Mouse (Mus musculus) right cerebral cortex, postnatal 10 days (tissue): ENCODE data around the gene Ffar3.

Source experiments
- DNase-seq, 2 experiments: peaks; one replicate each; pipeline ENCODE4 v3.0.0; 2021; ENCODE audit warnings: low spot score in 2 of 2

Ffar3 gene

DNA sequence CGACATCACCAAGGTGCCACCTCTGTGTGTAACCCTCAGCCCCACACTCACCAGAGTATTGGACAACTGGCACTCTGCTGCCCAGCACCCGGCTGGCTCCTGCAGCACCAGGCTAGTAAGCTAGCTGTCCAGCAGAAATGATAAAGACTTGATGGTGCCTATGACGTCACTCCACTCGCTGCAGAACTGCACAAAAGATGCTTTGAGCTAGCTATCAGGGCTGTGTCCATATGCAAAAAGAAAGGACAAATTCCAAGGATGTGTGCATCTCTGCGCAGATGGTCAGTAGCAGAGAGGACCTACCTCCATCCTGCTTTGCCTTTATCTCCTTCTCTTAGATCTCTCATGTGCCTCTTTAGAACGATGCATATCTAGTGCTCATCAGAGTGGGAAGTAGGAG is at the start of gene Ffar3:
Ffar3 (minus strand) TSS at position 101 of the 400 bp plus-strand sequence.
- DNase-seq, result no peak

DNA sequence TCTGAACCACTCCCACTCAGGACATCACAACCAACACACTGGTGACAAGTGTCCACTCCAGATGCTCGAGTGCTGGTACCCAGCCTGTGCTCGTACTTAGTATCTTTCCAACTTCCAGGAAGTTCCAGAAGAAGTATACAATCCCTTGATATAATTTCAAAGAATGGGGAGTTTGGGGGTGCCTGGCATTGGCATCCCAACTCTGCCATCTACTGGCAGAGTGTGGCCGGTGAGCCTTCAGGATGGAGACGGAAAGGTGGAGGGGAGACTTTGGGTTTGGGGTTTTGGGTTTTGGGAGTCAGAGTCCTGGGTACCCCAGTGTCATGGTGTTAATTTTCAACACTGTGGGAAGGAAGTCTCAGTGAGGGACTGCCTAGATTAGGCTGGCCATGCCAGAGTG is 48.1 kb upstream of the Ffar3 start:
- DNase-seq, result peak; percentile 33 to 46

- no peak for DNase-seq
Observed at GRCm38 (mm10) chr7:30895217-30895616, 39.2 kb upstream of the Ffar3 start.

DNA sequence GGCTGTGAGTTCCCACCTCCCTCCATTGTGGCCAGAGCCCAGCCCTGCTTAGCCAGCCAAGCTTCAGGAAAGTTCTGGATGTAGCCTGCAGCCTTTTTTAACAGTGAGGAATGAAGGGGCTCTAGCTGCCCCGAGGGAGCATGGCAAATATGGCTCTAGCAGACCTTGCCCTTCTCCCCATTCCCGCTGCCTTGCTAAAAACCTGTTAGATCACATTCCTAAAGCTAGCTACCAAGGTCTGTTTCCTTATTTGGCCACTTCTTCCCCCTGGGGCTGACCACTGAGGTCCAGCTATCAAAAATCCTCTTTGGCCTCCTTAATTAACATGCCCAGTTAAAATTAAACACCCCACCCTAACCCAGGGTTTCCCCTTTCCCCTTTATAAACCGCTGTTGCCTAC is 36.5 kb upstream of the Ffar3 start:
- DNase-seq, result no peak

DNA sequence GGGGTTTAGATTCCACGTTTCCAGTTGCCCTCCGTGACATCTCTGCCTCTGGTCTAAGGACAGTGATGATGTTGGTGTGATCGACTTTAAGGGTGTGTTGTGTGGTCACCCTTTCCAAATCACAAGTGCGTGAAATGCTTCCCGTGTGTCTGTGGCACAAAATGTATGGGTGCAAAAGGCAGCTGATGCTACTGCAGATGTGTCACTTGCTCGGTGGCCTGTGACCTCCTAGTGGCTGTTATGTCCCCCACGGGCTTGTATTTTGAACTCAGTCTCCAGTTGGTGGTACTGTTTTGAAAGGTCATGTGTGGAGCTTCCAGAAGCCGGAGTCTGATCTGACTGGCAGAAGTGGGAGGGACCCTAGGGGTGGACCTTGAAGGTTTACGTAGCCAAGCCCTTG is 35.8 kb upstream of the Ffar3 start:
- DNase-seq, result no peak

GRCm38 (mm10) chr7:30890681-30891080 is 34.7 kb upstream of the Ffar3 start:
- DNase-seq, result no peak

DNA sequence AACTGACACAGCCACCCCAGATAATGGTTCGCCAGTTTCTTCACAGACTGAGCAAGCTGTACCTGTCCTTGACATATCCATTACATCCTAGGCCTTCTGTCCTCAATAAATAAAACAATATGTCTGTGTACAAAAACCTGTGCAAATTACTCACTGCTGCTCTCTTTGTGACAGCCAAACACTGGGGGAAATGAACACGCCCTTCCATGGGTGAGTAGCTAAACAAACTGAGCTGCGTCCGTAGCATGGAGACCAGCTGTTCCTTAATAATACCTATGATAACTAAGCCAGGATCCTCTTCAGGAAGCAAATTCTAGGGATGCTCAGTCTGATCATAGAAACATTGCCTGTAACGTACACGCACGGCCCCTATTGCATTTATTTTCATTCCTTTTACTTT is 32.8 kb upstream of the Ffar3 start:
- DNase-seq, result no peak

DNA sequence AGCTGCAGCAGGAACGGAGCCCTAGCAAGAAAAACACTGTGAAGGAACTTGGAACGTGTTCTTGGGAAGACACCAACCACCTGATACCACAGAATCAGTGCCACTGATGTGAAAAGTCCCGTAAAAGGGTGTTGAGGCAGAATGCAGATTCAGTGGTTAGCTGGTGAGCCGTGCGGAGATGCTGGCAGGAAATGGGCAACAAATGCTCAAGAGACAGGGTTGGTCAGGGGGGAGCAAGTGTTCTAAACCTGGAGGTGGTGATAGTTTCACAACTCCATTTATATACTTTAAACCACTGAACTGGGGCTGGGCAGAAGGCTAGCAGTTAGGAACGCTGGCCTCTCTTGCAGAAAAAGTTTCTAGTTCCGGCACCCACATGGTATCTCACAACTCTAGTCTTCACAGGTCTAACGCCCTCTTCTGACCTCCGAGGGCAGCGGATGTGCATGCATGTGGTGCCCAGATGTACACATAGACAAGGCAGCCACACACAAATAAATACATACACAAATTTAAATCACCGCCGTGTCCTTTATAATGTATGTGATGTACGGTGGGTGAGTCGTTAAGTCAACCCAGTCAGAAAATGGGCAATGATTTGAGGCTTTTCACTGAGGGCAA is 31.7 kb upstream of the Ffar3 start:
- peak in 1 of 2 experiments; percentile 34 for DNase-seq

GRCm38 (mm10) chr7:30886852-30887251 is 30.9 kb upstream of the Ffar3 start:
- DNase-seq, result no peak

DNA sequence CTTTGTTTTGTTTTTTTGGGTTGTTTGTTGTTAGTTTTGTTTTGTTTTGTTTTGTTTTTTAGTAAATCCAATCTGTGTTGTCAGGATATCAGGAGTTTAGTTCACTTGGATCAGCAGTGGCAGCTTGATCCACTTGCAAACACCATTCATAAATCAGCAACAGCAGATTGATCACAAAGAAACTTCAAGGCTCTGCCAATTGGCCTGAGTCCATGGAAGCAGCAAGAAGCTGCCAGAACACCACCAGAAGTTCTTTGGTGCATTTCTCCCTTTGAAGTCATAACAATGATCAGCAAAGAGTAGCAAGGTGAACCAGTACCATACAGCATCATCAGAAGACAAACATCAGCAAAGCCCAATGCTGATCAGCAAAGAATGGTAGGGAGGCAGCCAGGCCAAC is 28.1 kb upstream of the Ffar3 start:
- DNase-seq, result no peak

DNA sequence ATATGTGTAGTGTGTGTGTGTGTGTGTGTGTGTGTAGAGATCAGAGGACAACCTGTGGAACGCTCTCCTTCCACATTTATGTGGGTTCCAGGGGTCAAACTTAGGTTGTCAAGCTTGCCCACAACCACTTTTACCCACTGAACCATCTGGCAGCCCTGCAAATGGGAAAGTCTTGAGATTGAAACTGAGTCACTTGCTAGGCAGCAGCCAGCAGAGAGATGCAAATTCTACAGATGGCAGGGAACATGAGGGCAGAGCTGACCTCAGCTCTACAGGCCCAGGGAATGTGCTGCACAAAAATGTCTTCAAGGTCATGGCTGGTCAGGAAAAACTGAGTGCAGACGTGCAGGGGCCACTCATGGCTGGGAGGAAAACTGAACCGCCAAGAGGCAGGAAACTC is 25.4 kb upstream of the Ffar3 start:
- no peak for DNase-seq

GRCm38 (mm10) chr7:30880176-30880575 is 24.2 kb upstream of the Ffar3 start, which contains the start of gene Cd22:
Gene Cd22, minus strand, starts transcription at chr7:30880342.
- no peak for DNase-seq

DNA sequence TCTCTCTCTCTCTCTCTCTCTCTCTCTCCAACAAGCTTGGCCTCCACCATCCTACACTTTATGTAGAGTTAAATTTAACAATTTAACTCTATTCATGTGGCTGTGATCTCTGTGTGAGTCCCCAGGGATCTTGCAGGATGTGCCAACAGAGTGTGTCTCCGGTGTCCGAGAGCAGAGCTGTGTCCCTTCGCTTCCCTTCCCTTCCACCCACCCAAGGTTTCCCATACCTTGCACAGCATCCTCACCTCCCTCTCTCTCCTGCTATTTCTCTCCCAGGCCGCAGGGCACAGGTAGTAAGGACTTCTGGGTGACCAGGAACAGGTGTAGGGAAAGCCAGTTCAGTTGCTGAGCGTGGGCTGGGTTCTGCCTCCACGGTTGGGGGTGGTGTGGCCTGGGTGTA is 23.0 kb upstream of the Ffar3 start:
- no peak for DNase-seq

- DNase-seq, result peak; percentile 57 to 74
Observed at GRCm38 (mm10) chr7:30873083-30873482, 17.1 kb upstream of the Ffar3 start.

- no peak for DNase-seq
Observed at GRCm38 (mm10) chr7:30863386-30863785, 7.4 kb upstream of the Ffar3 start.

DNA sequence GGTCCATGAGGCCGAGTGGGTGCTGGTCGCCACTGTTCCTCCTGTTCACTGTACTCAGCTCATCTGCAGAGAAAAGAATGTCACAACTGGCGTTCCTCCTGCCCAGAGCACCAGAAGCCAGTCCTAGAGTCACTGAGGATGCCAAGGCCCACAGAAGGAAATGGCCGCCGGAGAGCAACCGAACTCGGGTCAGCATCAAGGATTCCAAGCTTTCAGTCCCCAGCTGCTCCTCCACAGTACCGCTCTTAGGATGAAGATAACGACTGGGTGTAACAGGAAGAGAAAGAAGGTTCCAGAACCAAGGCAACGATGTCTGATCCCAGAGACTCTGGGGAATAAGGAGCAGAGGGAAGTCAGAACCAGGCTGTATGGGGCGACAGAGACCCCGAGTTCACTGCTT is 5.5 kb upstream of the Ffar3 start, which contains the start of gene Ffar1:
Ffar1 (minus strand) TSS at position 101 of the 400 bp plus-strand sequence.
- DNase-seq, result no peak

GRCm38 (mm10) chr7:30859635-30860402 is 3.8 kb upstream of the Ffar3 start:
- peak; percentile 66 to 79 for DNase-seq

GRCm38 (mm10) chr7:30859290-30859634 is 3.3 kb upstream of the Ffar3 start:
- DNase-seq, result peak; percentile 83 to 86

DNA sequence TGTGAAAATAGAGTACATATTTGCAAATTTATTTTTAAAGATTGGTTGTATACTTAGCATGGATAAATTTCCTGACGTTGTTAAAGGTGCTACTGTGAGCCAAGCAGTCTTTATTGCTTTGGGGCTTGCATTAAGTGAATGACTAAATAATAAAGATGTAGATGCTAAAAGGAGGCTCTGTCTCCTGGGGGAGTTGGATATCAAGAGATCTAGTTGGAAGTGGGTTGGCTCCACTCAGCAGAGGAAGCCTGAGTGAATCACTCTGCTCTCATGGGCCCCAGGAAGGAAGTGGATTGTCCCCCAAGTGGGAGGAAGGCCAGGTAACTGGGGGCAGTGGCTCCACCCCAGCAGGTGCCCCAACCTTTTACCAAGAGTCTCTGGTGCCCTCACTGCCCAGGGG is 1.8 kb upstream of the Ffar3 start:
- no peak for DNase-seq

DNA sequence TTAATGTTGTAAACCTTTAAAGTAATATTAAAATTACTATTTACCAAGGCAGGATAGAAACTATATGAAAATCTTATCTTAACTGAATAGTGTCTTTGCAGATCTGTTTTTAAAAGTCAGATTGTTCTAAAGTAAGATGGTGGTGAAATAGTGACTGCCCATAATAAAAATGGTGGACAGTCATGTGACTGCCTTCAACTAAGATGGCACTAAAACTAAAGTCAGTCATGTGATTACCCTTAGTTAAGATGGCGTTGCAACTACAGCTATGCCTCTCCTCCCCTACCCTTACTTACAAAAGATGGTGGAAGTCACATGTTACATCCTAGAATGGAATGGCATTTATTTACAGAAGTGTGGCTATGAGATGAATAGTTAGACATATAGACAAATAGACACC is 4.6 kb downstream of the Ffar3 start:
- no peak for DNase-seq

DNA sequence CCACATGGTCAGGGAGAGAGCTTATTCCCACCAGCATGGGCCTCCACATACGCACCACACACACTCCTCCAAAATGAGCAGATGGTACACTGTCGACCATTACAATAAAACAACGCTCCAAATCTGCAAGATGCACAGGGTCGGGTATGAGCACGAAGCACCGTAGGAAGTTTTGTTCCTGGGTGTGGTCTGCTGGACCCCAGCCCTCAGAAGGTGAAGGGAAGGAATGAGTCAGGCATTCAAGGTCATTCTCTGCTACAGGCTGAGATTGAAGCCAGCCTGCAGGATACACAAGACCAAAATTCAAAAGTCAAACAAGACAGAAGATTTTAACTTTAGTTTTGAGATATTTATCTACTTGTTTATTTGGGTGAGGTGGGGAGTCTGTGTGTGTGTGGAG is 8.0 kb downstream of the Ffar3 start:
- no peak for DNase-seq

- no peak for DNase-seq
Observed at GRCm38 (mm10) chr7:30847386-30847785, 8.6 kb downstream of the Ffar3 start.

DNA sequence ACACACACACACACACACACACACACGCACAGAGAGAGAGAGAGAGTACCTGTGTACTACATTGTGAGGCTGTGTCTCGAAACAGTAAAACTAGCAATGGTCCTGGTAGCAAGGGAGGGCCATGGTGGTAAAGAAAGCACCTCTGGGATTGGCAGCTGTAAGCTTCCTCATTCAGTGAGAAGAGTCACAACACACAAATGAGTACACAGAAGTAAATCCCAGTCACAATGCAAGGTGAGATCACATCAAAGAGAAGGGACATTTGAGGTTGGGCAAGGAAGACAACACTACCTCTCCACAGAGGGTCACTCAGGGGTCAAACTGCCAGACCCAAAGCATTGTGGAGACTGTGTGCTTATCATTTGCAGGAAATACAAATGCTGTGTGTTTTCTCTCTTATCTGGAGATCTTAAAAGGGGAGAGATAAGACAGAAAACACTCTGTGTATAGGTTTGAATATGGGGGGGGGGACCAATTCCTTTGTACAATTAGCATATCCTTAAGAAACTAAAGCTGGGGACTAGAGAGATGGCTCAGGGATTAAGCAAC is 9.4 kb downstream of the Ffar3 start:
- DNase-seq, result no peak
